Mouse (Mus musculus) hindlimb bud, embryonic 11.5 days (tissue): Measurements from ENCODE around the gene Gm11168.
A peak's percentile ranks its signal among the peaks of the same experiment; 100 is the strongest.
"Not testable (repeated sequence)": the region's sequence is repeated elsewhere in the genome, so short reads cannot be mapped to it uniquely, and the experiment has no call there.

Experiments
- DNase-seq: peaks from one replicate; pipeline ENCODE4 v3.0.0-alpha.2; 2012; ENCODE audit warnings: low read depth, low spot score; ENCODE audit errors: extremely low spot score

The Gm11168 gene

GRCm38 (mm10) chr9:3024912-3025467 is 21.8 kb downstream of the Gm11168 start, which contains the start of gene Gm10717:
Gene Gm10717, plus strand, starts transcription at chr9:3025417.
- DNase-seq = not testable (repeated sequence)

DNA sequence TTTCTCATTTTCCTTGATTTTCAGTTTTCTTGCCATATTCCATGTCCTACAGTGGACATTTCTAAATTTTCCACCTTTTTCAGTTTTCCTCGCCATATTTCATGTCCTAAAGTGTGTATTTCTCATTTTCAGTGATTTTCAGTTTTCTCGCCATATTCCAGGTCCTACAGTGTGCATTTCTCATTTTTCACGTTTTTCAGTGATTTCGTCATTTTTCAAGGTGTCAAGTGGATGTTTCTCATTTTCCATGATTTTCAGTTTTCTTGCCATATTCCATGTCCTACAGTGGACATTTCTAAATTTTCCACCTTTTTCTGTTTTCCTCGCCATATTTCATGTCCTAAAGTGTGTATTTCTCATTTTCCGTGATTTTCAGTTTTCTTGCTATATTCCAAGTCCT is 22.5 kb downstream of the Gm11168 start:
- DNase-seq = not testable (repeated sequence)

DNA sequence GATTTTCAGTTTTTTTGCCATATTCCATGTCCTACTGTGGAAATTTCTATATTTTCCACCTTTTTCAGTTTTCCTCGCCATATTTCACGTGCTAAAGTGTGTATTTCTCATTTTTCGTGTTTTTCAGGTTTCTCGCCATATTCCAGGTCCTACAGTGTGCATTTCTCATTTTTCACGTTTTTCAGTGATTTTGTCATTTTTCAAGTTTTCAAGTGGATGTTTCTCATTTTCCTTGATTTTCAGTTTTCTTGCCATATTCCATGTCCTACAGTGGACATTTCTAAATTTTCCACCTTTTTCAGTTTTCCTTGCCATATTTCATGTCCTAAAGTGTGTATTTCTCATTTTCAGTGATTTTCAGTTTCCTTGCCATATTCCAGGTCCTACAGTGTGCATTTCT is 23.0 kb downstream of the Gm11168 start:
- DNase-seq = not testable (repeated sequence)

GRCm38 (mm10) chr9:3026741-3027140 is 23.6 kb downstream of the Gm11168 start:
- DNase-seq = not testable (repeated sequence)

DNA sequence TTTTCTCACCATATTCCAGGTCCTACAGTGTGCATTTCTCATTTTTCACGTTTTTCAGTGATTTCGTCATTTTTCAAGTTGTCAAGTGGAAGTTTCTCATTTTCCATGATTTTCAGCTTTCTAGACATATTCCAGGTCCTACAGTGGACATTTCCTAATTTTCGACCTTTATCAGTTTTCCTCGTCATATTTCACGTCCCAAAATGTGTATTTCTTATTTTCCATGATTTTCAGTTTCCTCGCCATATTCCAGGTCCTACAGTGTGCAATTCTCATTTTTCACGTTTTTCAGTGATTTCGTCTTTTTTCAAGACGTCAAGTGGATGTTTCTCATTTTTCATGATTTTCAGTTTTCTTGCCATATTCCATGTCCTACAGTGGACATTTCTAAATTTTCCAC is 24.1 kb downstream of the Gm11168 start:
- peak; percentile 99 for DNase-seq

DNA sequence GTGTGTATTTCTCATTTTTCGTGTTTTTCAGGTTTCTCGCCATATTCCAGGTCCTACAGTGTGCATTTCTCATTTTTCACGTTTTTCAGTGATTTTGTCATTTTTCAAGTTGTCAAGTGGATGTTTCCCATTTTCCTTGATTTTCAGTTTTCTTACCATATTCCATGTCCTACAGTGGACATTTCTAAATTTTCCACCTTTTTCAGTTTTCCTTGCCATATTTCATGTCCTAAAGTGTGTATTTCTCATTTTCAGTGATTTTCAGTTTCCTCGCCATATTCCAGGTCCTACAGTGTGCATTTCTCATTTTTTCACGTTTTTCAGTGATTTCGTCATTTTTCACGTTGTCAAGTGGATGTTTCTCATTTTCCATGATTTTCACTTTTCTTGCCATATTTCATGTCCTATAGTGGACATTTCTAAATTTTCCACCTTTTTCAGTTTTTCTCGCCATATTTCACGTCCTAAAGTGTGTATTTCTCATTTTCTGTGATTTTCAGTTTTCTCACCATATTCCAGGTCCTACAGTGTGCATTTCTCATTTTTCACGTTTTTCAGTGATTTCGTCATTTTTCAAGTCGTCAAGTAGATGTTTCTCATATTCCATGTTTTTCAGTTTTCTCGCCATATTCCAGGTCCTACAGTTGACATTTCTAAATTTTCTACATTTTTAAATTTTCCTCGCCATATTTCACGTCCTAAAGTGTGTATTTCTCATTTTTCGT is 26.3 kb downstream of the Gm11168 start:
- DNase-seq = not testable (repeated sequence)

DNA sequence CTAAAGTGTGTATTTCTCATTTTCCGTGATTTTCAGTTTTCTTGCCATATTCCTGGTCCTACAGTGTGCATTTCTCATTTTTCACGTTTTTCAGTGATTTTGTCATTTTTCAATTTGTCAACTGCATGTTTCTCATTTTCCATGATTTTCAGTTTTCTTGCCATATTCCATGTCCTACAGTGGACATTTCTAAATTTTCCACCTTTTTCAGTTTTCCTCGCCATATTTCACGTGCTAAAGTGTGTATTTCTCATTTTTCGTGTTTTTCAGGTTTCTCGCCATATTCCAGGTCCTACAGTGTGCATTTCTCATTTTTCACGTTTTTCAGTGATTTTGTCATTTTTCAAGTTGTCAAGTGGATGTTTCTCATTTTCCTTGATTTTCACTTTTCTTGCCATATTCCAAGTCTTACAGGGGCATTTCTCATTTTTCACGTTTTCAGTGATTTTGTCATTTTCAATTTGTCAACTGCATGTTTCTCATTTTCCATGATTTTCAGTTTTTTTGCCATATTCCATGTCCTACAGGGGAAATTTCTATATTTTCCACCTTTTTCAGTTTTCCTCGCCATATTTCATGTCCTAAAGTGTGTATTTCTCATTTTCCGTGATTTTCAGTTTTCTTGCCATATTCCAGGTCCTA is 27.7 kb downstream of the Gm11168 start:
- DNase-seq = peak; percentile 100

GRCm38 (mm10) chr9:3034299-3034698 is 31.2 kb downstream of the Gm11168 start, which contains the start of gene Gm17535:
Gene Gm17535, plus strand, starts transcription at chr9:3034599.
- not testable (repeated sequence) for DNase-seq

DNA sequence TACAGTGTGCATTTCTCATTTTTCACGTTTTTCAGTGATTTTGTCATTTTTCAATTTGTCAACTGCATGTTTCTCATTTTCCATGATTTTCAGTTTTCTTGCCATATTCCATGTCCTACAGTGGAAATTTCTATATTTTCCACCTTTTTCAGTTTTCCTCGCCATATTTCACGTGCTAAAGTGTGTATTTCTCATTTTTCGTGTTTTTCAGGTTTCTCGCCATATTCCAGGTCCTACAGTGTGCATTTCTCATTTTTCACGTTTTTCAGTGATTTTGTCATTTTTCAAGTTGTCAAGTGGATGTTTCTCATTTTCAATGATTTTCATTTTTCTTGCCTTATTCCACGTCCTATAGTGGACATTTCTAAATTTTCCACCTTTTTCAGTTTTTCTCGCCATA is 33.4 kb downstream of the Gm11168 start, which contains the start of gene Gm10715:
Gene Gm10715 (plus strand): TSS at position 301 of the 400 bp plus-strand sequence.
- DNase-seq = not testable (repeated sequence)

- peak; percentile 49 for DNase-seq
These were observed 35.0 kb downstream of the Gm11168 start for GRCm38 (mm10) chr9:3038161-3038560.
